Mouse (Mus musculus) retina, embryonic 14.5 days (tissue): ENCODE measurements around the gene Kif1c.
"Not testable (repeated sequence)": the region's sequence is repeated elsewhere in the genome, so short reads cannot be mapped to it uniquely, and the experiment has no call there.

ENCODE experiments used
- DNase-seq: peaks from one replicate; pipeline ENCODE4 v3.0.0-alpha.2; 2015; ENCODE audit warnings: low spot score

Gene Kif1c

DNA sequence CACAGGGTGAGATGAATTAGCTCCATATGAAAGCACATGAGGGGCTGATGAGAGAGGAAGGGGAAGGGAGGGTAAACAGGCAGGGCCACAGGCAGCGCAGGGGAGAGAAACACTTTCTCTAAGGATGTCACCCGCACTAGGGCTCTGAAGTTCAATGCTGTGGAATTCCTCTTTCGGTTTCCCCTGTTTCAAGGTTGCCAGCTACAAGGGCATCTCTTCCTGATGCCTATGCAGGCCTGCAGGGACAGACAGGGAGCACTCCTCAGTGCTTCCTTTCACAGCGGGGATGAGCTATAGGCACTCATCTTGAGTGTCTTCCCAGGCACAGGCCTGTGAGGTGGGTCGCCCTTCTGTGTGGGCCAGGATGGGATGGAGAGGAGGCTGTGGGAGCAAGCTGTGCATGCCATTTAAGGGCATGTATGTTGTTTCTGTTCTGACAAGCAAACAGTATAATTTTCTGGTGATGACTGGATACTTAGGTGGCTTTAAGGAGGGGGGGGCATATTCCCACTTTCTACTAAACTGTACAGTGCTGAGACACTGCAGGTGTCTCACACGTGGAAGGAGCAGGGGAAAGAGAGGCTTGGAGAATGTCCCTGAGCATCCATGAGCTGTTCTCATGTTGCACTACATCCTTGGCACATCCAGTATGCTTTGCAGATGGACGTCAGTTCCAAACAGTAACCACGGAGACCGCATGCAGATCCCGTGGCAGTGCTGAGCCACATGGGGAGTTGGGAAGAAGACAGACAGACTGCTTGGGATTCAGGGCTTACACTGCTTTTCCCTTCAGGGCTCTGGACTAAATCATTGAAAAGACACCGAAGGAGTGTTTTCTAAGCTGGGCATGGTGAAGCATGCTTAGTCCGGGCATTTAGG lies 42.5 kb downstream of the Kif1c start:
- no peak for DNase-seq

DNA sequence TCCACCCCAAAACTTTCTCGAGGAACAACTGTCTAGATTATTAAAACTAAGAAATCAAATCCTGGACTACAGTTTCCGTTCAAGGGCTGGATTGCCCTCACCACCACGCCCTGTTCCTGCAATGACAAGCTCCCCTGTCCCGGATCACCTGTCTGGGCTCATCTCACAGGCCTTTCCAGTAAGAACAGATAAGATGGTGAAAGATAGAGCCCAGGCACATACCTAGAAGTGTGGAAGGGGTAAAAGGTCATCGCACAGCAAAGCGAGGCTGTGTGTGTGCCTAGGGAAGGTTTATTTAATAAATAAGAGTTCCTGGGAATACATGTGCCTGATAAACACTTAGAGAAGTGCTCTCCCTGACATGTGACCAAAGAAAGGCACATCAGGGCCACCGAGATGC lies 45.3 kb downstream of the Kif1c start:
- DNase-seq = no peak

DNA sequence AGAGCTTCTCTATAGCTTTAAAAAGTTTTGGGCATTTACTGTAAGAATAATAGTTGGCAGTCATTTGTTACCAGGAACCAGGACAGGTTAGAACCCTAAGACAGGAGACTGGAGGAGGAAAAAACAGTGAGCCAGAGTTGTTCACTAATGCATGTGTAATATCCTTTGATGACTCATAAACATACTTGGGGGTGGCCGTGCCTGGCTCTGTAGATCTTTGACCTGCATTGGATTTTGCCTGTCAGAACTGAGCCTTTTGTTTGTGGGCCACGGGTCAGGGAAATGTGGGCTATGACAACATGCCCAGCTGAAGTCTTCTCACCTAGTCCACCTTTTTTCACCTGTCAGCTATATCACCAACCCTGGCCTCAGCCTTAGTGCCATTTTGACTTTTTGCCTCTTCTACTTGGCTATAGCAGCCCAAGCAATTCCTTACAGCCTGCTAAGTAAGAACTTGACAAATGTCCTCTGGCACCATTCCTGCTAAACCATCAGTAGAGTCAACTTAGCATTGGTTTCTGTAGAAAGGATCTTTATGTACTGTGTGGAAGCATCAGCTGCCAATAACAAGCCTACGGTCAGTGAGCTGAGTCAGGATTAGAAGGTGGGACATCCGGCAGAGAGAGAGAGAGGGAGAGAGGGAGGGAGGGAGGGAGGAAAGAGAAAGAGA lies 47.7 kb downstream of the Kif1c start:
- no peak for DNase-seq

DNA sequence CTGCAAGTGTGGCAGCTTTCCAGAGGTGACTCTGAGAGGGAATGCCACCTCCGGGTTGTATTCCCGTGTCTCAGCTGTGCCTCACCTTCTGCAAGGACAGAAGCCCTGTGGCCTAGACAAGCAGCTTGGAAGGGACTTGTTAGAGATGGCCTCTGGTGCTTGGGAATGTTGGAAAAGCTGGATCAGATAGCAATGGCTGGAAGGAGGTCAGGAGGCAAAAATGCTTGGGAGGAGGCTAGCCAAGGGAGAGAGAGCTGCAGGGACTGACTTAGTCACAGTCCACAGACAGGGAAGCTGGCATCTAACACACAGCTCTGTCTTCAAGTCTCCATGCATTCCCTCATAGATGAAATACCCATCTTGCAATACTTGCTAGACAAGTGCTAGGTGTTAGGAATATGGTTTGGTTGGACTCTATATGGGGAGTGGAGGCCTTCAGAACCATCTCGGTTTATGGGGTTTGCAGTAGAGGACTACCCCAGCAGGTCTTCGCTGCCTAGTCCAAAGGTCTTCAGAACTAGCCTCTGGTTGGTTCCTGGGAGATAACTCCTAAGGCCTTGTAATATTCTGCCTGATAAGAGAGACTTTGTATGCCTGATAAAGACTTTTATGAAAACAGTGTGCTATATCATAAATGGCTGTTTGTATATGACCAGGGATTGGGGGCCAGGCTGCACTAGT lies 52.1 kb downstream of the Kif1c start:
- DNase-seq = no peak

GRCm38 (mm10) chr11:70753146-70753545 lies 52.8 kb downstream of the Kif1c start:
- DNase-seq = no peak

DNA sequence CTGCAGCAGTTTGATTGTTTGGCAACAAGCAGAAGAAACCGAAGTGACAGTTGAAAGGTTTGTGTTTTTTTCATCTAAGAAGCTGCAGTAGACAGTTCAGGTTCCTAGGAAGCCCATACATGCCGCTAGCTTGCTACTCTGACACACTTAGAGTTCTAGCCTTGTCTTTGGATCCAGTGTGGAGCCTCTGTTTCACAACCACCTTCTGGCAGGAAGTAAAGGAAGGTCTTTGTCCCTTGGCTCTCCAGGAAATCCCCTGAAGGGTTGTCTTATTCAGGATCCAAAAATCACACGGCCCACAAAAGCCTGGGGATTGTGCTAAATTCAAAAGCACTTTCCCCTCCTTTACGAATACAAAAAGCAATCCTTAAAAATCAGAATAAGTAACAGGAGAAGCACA lies 54.1 kb downstream of the Kif1c start:
- DNase-seq = no peak

DNA sequence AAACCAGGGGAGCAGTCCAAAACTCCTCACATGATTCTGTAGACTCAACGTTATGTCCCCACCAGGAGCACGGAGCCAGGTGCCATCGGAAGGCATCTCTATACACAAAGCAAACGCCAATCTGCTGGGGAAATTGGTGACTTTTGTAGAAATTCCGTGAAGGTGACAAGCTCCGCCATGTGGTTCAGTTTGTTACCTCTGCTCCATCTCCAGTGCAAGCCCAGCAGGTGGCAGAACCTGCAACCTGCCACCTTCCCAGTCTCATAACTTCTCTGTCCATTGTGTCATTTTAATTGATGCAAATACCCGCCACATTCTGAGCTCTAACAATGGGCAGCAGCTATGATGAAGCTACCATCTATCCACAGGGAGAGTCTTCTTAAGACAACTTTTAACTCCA lies 54.6 kb downstream of the Kif1c start:
- DNase-seq = no peak

- DNase-seq = peak; percentile 88
These were observed 55.3 kb downstream of the Kif1c start for GRCm38 (mm10) chr11:70755645-70756044.

DNA sequence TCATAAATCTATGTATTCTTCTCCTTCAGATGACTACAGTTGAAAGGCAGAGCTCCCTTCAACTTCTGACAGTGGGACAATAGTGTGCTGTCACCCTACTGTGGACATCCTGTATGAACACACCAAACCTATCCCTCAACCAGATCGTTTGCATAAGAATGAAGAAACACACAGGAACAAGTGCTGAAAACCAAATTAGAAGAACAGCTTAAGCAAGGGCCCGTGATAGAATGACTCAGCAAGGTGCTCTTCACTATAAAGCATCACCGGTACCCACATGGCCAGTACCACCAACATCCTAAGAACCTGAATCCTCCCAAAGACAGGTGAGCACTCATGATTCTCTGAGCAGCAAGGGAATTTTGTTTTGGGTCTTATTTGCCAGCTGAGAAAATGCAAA lies 60.1 kb downstream of the Kif1c start:
- not testable (repeated sequence) for DNase-seq

DNA sequence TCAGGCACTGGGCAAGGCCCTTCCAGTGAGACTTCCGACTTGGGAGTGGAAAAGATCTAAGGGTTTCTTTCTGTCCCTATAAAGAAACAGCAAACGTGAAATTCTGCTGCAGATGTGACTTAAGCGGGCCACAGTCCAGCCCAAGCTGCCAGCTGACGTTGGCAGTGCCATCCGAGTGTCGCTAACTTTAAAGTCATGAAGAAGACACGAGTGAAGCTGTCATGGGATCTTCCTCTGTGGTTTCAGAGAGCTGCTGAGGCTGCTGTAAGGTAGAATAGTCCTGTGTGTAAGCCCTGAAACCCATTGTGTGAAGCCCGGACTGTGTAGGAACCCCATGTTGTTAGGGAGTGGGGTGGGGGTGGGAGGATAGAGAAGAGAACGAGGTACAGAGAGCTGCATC lies 62.3 kb downstream of the Kif1c start:
- DNase-seq = no peak

- no peak for DNase-seq
These were observed 63.2 kb downstream of the Kif1c start for GRCm38 (mm10) chr11:70763582-70763935.

- DNase-seq = peak; percentile 76
These were observed 63.8 kb downstream of the Kif1c start, which contains the start of gene Zfp3 for GRCm38 (mm10) chr11:70763936-70764808. Zfp3 (plus strand) TSS chr11:70764209.

DNA sequence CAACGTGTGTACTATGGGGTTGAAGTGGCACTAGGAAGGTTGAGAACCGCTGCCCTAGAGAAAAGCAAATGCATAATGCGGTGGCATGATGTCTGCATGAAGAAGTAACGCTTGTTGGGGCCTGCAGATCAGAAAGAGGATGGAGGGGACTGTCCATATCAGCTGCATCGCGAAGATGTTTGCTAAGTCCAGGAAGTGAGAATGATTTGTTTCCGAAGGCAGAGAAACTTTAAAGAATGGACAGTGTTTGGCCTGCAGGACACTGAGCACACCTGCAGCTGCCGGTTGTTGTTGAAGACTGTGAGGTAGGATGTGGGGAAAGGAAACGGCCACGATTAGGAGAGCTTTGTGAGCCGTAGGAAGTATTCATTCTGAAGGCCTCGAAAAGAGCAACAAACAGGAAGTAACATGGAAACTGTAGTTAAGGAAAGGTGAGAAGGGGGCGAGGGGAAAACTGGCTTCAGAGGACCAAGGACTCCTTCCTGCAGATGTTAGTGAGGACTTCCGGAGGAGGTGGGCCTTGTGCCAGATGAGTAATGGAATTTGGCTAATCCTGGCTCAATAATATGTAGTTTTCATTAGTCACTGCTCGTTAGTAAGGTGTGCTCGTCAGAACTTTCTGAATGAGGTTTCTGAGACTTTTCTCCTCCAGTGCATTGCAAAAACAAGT lies 65.6 kb downstream of the Kif1c start:
- DNase-seq = no peak

DNA sequence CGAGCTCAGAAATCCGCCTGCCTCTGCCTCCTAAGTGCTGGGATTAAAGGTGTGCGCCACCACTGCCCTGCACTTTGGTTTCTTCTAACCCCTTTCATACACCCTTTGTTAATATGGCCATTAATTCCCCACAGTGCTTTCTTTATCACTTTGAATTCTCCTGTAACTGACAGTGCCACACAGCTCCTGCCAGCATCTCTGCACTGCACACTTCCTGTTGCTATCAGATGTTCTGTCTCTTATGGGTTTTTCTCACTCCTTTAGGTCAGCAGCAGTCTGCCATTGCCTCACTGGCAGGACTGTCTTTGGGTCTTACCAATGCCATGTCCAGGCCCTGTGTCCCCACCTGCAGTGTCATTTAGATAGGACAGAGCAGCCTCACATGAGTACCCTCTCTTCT lies 70.5 kb downstream of the Kif1c start:
- DNase-seq = no peak

- peak; percentile 81 for DNase-seq
These were observed 76.7 kb downstream of the Kif1c start for GRCm38 (mm10) chr11:70776830-70777571.

- DNase-seq = no peak
These were observed 77.3 kb downstream of the Kif1c start for GRCm38 (mm10) chr11:70777634-70778033.

DNA sequence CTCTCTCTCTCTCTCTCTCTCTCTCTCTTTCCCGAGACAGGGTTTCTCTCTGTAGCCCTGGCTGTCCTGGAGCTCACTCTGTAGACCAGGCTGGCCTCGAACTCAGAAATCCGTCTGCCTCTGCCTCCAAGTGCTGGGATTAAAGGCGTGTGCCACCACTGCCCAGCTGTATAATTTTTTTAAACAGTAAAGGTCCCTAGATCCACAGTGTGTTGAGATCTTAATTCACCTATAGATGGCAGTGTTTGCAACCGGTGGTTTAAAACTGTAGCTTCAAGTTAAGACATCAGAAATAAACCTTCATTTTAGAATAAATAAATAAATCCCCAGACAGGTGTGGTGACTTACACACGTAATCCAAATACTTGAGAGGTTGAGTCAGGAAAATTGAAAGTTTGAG lies 77.7 kb downstream of the Kif1c start:
- peak; percentile 71 for DNase-seq
